Mouse (Mus musculus) cerebellum, adult 18-20 months (tissue): ENCODE data around the gene Lrrc26.
A peak's percentile ranks its signal among the peaks of the same experiment; 100 is the strongest.

Experiments used
- DNase-seq, 2 experiments: peaks; one replicate each; pipeline ENCODE4 v3.0.0; 2021

Gene Lrrc26

DNA sequence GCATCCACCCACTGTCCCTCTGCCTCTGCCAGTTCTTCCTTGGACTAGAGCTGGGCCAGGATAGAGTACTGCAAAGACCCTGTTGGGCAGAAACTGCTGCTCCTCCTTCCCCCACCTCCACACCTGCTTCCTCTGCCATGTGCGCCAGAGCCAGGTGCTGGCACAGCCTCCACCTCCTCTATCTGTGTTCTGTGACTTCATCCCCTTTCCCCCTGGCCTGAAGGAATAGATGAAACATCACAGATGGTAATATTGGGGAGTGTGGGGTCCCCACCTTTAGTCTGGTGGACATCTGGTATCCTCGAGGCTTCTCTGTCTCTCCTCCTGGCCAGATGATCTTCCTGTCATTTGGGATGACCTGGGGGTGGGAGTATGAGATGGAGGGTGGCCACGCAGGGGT lies 13.7 kb downstream of the Lrrc26 start:
- DNase-seq, result no peak

DNA sequence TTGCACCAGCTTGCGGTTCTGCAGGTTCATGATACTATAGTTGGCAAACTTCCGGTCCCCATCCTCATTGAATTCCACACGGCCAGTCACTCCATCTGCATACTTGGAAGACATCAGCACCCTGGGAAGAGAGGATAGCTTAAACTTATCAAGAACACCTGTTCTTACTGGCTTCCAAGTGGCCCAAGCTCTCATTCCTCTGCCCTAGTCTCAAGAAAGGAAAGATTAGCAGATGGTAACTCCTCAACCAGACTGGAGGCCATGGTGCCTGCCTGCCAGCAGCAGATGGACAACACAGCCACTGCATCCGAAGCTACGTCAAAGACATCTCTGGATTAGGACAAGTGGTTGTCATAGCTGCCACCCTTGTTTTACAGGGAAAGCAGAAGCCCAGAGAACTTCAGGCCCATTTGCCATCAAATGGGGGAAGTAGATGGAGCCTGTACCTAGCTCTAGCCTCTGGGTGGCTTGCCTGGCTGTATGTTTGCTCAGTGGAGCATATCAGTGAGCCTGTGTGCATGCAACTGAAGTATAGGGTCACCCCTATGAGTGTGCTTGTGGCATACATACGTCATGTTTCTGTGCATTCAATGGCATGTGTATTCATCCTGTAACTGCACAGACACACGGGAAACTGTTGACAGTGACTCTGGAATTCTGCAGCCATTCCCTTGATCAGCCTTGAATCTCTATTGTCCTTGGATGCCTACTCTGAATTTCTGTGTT lies 14.4 kb downstream of the Lrrc26 start:
- peak; percentile 74 to 83 for DNase-seq

DNA sequence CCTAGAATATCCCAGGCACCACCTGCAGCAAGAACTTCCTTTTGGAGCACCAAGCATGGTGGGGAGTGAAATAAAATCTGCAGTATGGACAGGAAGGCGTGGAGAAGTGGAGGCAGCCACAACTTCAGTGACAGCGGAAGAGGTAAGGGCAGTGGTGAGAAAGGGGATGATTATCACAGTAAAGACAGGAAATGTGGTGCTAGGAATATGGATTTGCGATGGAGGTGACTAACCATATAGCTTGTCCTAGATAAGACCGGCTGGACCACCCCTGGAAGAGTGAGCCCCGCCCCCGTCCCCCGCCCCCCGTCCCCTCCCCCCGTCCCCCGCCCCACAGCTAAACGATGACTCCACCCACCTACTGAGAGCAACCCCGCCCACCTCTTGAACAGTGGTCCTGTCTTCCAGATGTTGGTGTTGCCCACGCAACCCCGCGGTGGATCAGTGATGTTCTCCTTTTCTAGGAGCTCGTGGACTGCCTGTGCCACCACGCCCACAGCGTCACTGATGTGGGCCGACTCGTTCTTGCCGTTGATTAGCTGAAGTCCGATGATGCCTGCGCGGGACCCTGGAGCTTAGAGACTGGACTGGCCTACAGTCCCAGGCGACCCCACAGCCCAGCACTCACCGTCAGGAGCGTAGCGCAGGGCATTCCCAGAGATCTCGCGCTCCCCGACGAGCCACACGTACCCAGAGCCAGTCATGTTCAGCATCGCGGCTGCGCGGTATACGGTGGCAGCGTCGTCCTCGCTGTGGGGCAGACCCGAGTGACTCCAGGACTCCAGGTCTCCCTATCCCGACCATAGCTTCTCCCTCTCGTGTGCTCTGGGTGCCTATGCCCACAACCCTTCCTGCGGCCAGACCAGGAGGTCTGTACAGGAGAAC lies 15.2 kb downstream of the Lrrc26 start:
- DNase-seq, result no peak

GRCm38 (mm10) chr2:25305587-25306359 lies 16.1 kb downstream of the Lrrc26 start:
- peak in 1 of 2 experiments; percentile 1 for DNase-seq

DNA sequence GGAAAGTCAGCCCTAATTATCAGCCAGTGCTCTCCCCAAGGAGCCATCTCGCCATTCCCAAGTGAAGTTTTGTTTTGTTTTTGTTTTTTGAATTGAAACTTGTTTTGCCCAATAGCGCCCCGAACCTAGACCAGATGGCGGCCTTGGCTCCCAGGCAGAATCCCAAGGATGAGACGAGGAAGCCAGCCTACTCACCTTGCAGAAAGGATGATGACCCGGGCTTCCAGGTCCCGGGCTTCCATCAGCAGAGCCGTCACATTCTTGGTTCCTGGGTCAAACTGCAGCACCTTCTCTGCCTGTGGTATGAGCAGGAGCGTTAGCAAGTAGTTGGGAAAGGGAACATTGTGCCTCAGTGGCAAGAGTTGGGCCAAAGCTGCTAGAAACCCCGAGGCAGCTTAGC lies 20.5 kb downstream of the Lrrc26 start:
- DNase-seq, result peak; percentile 55 to 58

DNA sequence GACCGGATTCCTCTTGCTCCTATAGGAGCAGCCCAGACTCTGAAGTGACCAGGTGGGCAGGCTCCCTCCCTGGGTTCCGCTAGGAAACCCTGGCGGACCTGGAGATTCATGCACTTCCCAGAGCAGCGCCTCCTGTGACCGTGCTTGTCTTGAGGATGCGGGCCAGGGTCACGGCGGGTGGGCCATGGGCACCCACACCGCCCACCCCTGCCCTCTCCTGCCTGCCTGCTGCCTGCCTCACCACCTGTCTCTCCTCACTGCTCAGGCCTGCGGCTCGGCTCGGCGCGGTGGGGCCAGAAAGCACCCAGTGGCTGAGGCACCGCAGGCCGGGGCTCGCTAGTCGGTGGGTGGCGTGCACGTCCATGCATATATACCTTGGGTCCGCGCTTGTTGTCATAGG lies 21.3 kb downstream of the Lrrc26 start:
- peak in 1 of 2 experiments; percentile 53 for DNase-seq

- DNase-seq, result no peak
Measured at GRCm38 (mm10) chr2:25311491-25311891, 21.8 kb downstream of the Lrrc26 start.

- DNase-seq, result peak; percentile 71 to 74
Measured at GRCm38 (mm10) chr2:25318119-25318966, 28.6 kb downstream of the Lrrc26 start.

GRCm38 (mm10) chr2:25318971-25319773 lies 29.5 kb downstream of the Lrrc26 start, which contains the start of gene Grin1:
Gene Grin1, minus strand, starts transcription at chr2:25319187.
- peak; percentile 86 to 92 for DNase-seq

DNA sequence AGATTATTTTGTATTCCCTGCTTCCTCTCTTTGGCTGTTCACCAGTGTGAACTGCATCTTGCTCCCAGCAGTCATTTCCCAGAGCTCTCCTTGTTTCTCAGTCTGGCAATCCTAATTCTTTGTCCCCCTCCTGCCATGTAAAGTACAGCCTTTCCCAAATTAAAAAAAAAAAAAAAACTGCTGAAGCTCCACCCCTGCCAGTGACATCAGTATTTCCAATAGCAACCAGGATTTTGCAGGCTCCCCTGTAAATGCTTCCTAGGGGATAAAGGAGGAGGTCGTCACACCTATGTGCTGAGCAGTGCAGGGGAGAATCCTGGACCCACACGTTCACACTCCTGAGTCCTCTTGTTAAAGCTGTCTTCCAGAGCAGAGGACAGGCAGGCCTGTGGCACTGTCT lies 30.4 kb downstream of the Lrrc26 start:
- DNase-seq, result no peak

GRCm38 (mm10) chr2:25326036-25326435 lies 36.3 kb downstream of the Lrrc26 start:
- DNase-seq, result no peak

DNA sequence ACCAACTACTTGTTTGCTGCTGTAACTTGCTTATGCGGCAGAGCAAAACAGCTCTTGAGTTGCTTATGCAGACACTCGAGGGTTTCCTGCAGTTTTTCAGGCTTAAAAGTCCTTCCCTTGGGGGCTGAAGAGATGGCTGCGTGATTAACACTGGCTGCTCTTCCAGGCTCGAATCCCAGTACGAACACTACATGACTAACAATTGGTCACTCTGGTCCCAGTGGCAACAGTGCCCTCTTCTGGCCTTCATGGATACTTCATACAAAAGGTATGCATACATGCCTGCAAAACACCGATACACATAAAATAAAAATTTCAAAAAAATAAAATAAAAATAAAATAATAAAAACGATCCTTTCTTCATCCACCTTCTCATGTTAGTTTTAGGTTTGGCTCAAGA lies 38.7 kb downstream of the Lrrc26 start:
- DNase-seq, result peak; percentile 69 to 70

DNA sequence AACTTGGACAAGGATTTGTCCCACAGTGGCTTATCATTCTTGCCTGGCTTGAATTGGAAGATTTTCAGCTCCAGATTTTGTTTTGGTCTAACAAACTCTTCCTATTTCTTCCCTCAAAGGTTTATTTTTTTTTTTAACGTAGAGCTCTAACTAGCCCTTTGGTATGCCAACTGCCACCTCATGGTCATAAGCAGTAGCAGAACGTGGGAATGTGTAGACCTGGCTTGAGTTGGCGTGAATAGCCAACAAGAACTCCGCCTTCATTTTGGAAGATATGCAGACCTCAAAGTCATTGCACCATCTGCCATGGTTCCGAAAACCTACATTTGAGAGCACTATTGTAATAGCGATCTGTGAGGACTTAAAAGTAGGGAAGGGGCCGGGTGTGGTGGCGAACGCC lies 41.8 kb downstream of the Lrrc26 start:
- no peak for DNase-seq

DNA sequence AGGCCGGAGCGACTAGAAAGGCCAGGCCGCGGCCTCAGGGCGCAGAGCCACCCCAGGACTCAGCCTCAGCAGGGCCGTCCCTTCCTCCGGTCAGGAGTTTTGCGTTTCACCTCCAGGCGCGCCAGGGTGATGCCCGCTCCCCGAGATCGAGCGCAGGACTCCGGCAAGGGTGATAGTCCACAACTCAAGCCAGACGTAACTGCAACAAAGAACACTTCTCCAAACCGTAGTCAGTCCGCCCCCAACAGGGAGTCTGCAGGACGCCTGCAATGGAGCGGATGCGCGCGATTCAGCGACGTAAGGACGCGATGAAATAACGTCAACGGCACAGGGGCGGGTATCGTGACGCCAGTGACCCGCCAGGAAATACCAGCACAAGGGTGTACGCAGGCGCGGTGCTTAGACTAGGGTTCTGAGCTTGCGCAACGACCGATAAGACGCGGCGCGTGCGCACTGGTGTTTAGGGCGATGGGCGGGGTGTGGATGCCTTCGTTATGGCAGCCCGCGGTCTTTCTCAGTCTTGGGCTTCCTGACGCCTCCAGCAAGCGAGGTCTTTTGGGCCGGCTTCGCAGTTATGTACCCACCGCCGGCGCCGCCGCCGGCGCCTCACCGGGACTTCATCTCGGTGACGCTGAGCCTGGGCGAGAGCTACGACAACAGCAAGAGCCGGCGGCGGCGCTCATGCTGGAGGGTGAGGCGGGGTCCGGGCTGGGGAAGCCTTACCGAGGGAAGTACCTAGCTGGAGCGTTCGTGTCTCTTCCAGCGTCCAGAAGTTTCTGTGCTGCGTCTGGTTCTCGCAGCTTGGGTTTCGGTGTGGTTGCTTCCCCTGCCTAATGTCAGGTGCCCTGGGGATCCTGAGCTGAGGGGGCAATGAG lies 42.8 kb downstream of the Lrrc26 start, which contains the start of gene Man1b1:
TSS of gene Man1b1 (plus strand) at position 53 of the 875 bp plus-strand sequence.
- peak; percentile 99 to 100 for DNase-seq

DNA sequence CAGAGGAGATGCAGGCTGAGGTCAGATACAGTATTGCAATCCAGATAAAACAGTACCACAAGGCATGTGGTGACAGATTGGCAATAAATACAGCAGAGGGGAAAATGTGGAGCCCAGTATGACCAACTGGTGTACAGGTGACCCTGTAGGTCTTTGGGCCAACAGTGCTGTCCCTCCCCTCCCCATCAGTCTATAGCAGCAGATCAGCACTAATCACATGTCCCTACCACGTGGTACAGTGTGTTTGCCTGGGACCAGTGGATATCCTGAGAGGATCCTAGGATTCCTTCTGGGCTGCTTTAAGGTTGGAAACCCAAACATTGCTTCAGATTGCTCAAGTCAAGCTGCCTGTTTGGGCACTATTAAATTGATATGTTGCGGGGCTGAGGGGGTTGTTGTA lies 43.9 kb downstream of the Lrrc26 start:
- no peak for DNase-seq

- no peak for DNase-seq
Measured at GRCm38 (mm10) chr2:25338303-25338702, 48.6 kb downstream of the Lrrc26 start.
